Mouse (Mus musculus): Measurements from ENCODE around the gene Dock7. TPM values are rescaled to one million over a fixed set of nuclear protein-coding genes. Genes with fewer than 3 reads are reported as not detected.
A peak's percentile ranks its signal among the peaks of the same experiment; 100 is the strongest.
"Not testable (repeated sequence)": the region's sequence is repeated elsewhere in the genome, so short reads cannot be mapped to it uniquely, and the experiment has no call there.

Dock7 gene
- polyA plus RNA-seq, 1 experiment from 2014 or later = 73.6 TPM

DNA sequence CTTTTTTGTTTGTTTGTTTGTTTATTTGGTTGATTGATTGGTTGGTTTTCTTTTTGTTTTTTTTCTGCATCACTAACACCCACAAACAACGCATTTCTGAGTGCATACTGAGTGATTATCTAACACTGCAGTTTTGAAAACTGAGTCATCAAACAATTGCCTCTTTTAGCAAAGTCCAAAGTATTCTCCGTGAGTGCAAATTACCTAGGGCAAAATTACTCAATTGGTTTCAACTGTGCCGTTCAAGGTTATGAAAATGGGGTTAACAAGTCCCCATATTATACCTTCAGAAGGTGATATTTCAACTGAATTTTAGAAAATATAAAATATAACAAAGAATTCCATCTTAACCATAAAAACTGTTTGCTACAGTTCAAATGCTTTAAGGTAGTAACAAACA, 74.2 kb downstream of the Dock7 start:
- Histone ChIP-seq H3K27me3 (no peaks in the 10 kb centered on the region), H3K9ac (no peak overlapping the region), H3K4me1 (replicated peaks) (no peaks in the 10 kb centered on the region), H3K27ac (no peak overlapping the region), H3K9me3 (no peaks in the 10 kb centered on the region), H3K4me3 (no peak overlapping the region), H3K4me2 (no peak overlapping the region), H3K36me3 (peaks cover 42% of the 10 kb centered on the region)
- no peak for ATAC-seq (ENCODE audit: low FRiP score)
- 84% methylated on average over 3 of the region's 3 CpGs for WGBS

GRCm38 (mm10) chr4:99044854-99045253, 75.9 kb downstream of the Dock7 start:
- Histone ChIP-seq H3K9ac (no peak overlapping the region), H3K4me3 (no peak overlapping the region), H3K27ac (peak overlapping the region; percentile 6; the same call in 1 of the 2 replicates), H3K27me3 (no peaks in the 10 kb centered on the region), H3K4me1 (replicated peaks) (no peaks in the 10 kb centered on the region), H3K4me2 (no peak overlapping the region), H3K36me3 (peaks cover 49% of the 10 kb centered on the region), H3K9me3 (no peaks in the 10 kb centered on the region)
- no peak for ATAC-seq (ENCODE audit: low FRiP score)
- WGBS = 85% methylated on average over 3 of the region's 3 CpGs

DNA sequence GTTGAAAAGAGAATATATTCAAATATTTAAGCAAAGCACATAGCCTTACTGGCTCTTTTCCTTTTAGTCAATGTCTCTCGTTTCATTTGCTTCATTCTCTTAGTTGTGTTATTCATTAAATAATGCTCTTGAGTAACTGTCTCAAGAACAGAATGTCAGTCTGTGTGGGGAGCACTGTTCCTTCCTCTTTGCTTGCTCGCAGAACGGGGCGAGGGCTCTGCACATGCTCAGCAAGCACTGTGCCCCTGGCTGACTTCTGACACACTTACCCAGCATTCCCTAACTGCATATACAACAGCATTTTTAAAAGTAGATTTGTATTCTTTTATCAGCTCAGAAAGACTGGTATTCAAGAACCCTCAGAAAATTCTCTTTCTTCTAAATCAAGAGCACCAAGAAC, 87.8 kb downstream of the Dock7 start:
- H3K27ac ChIP-seq = no peak overlapping the region
- ATAC-seq (ENCODE audit: low FRiP score) = no peak
- H3K9me3 ChIP-seq = no peaks in the 10 kb centered on the region
- H3K9ac ChIP-seq = no peak overlapping the region
- WGBS = 77% methylated on average over 4 of the region's 4 CpGs
- no peak overlapping the region for H3K4me2 ChIP-seq
- H3K4me3 ChIP-seq = no peak overlapping the region
- H3K36me3 ChIP-seq = peaks cover 3% of the 10 kb centered on the region; the same call in 1 of the 2 replicates
- no peaks in the 10 kb centered on the region for H3K4me1 ChIP-seq (replicated peaks)
- H3K27me3 ChIP-seq = no peaks in the 10 kb centered on the region

DNA sequence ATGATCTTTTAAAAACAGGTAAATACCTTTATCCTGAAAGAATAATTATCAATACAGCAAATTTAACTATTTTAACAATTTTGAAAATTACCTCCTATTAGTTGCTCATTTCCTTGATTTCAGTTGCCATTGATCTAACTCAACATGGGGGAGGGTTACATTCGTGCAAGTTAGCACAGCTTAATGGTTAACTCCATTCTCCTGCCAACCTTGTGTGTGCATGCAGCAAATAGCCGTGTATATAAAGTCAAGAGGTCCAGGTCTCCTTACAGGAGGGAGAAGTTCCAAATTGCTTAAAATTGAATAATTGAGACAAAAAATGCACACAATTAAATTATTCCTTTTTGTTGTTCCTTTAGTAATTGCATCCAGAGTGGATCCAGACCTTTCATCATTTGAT, 90.0 kb downstream of the Dock7 start, which contains the start of gene Angptl3:
Angptl3 (plus strand) TSS at position 269 of the 400 bp plus-strand sequence.
- no peak for ATAC-seq (ENCODE audit: low FRiP score)
- Histone ChIP-seq H3K9me3 (no peaks in the 10 kb centered on the region), H3K4me3 (no peak within 1 kb of the TSS), H3K4me1 (replicated peaks) (no peaks in the 10 kb centered on the region), H3K9ac (no peak within 1 kb of the TSS), H3K27ac (no peak within 1 kb of the TSS), H3K27me3 (no peaks in the 10 kb centered on the region), H3K36me3 (no peaks in the 10 kb centered on the region; the same call in 1 of the 2 replicates), H3K4me2 (no peak within 1 kb of the TSS)
- WGBS = 60% methylated on average over 2 of the region's 2 CpGs

DNA sequence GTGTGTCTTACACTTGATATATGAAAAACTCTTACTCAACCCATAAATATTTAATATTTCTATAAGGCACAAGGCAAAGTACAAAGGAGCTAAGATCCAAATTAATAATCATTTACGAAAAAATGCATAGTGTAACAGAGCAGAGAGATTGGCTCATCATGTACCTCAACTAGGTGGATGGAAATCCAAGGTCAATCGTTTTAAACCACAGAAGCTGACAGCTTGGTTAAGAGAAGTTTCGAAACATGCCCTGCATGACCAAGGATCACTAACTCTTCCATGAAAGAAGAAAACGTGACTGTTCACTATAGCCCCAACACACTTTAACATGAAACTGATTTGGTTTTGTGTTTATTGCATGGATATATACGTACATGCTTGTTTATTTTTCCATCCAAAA, 92.3 kb downstream of the Dock7 start:
- 94% methylated on average over 5 of the region's 5 CpGs for WGBS

DNA sequence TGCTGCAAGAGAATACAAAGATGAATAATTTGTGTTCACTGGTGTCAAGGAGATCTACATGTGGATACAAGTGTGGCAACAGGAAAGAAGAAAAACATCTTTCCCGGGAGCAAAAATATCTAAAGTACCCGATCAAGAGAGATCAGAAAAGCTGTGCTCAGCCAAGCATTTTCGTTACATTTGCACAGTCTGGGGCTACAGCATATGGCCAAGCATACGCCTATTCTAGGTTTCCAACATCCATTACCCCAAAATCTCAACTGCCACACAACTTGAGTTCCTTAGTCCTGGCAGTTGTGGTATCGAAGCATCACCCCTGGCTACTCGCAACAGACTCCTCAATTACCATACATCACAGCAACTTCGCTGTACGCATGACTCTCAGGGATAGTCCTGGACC, 98.5 kb downstream of the Dock7 start:
- no peaks in the 10 kb centered on the region for H3K27me3 ChIP-seq
- peaks cover 25% of the 10 kb centered on the region for H3K36me3 ChIP-seq
- no peak overlapping the region for H3K4me3 ChIP-seq
- H3K9me3 ChIP-seq = no peaks in the 10 kb centered on the region
- WGBS = 93% methylated on average over 8 of the region's 8 CpGs
- no peak for ATAC-seq (ENCODE audit: low FRiP score)
- no peak overlapping the region for H3K4me2 ChIP-seq
- no peak overlapping the region for H3K27ac ChIP-seq
- H3K9ac ChIP-seq = no peak overlapping the region
- H3K4me1 ChIP-seq (replicated peaks) = no peaks in the 10 kb centered on the region

More for the DNA sequence above, 92.3 kb downstream of the Dock7 start:
- ATAC-seq (ENCODE audit: low FRiP score) = no peak
- Histone ChIP-seq H3K9ac (no peak overlapping the region), H3K4me3 (no peak overlapping the region), H3K4me2 (no peak overlapping the region), H3K9me3 (no peaks in the 10 kb centered on the region), H3K27me3 (no peaks in the 10 kb centered on the region), H3K36me3 (peaks cover 4% of the 10 kb centered on the region; the same call in 1 of the 2 replicates), H3K4me1 (replicated peaks) (no peaks in the 10 kb centered on the region), H3K27ac (no peak overlapping the region)

DNA sequence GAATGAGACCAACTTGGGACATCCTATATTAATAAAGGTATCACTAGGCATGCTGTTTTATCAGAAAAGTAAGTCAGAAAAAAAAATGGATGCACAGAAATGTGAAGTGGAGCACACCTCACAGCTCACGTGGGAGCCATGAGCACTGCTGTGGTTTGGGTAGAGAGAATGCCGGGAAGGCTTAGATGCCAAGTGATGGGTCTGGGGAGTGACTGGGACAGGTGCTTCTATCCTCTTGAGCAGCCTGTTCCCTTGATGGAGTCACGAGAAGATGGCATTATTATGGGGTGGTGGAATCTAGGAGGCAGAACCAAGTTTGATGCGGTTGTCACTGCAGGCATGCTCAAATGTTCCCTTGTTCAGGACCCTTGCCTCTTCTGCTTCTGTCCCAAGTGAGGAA, 109.7 kb downstream of the Dock7 start:
- H3K9me3 ChIP-seq = no peaks in the 10 kb centered on the region
- H3K4me3 ChIP-seq = no peak overlapping the region
- peaks cover 58% of the 10 kb centered on the region for H3K36me3 ChIP-seq
- H3K27ac ChIP-seq = no peak overlapping the region
- no peaks in the 10 kb centered on the region for H3K4me1 ChIP-seq (replicated peaks)
- WGBS = 91% methylated on average over 4 of the region's 4 CpGs
- ATAC-seq (ENCODE audit: low FRiP score) = no peak
- no peak overlapping the region for H3K4me2 ChIP-seq
- H3K27me3 ChIP-seq = no peaks in the 10 kb centered on the region
- no peak overlapping the region for H3K9ac ChIP-seq

- Histone ChIP-seq H3K4me2 (no peak overlapping the region), H3K4me1 (replicated peaks) (no peaks in the 10 kb centered on the region), H3K9ac (no peak overlapping the region), H3K36me3 (peaks cover 48% of the 10 kb centered on the region), H3K9me3 (no peaks in the 10 kb centered on the region), H3K27me3 (no peaks in the 10 kb centered on the region), H3K4me3 (no peak overlapping the region), H3K27ac (no peak overlapping the region)
- 88% methylated on average over 2 of the region's 2 CpGs for WGBS
- no peak for ATAC-seq (ENCODE audit: low FRiP score)
Measured at GRCm38 (mm10) chr4:99006319-99006718, 114.4 kb downstream of the Dock7 start.

- Histone ChIP-seq H3K4me2 (no peak overlapping the region), H3K4me3 (no peak overlapping the region), H3K27me3 (no peaks in the 10 kb centered on the region), H3K27ac (no peak overlapping the region), H3K9me3 (no peaks in the 10 kb centered on the region), H3K9ac (no peak overlapping the region), H3K36me3 (peaks cover 44% of the 10 kb centered on the region), H3K4me1 (replicated peaks) (no peaks in the 10 kb centered on the region)
- WGBS = 92% methylated on average over 2 of the region's 2 CpGs
- no peak for ATAC-seq (ENCODE audit: low FRiP score)
Measured at GRCm38 (mm10) chr4:99005574-99005973, 115.1 kb downstream of the Dock7 start.

- no peak for ATAC-seq (ENCODE audit: low FRiP score)
- Histone ChIP-seq H3K27ac (no peak overlapping the region), H3K9me3 (no peaks in the 10 kb centered on the region), H3K4me3 (no peak overlapping the region), H3K36me3 (peaks cover 32% of the 10 kb centered on the region), H3K4me1 (replicated peaks) (no peaks in the 10 kb centered on the region), H3K9ac (no peak overlapping the region), H3K4me2 (no peak overlapping the region), H3K27me3 (no peaks in the 10 kb centered on the region)
- WGBS = 87% methylated on average over 4 of the region's 4 CpGs
Measured at GRCm38 (mm10) chr4:98993491-98993890, 127.2 kb downstream of the Dock7 start.

DNA sequence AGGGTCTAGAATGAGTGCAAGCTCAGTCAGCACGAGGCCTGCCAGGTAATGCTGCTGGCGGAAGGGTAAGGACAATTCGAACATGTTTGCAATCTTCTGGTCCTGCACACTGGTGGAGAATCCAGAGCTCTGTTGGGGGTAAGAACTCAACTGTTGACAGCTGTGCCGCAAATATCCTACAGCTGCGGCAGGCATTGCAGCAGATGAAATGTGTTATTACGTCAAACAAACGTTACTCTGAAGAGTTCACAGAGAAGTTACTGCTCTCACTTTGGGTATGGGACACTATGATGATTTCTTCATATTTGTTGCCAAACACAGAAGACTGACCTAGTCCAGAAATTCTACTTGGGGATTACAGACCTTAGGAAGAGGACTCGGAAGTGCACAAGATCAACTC, 136.0 kb downstream of the Dock7 start:
- no peak overlapping the region for H3K4me2 ChIP-seq
- WGBS = 94% methylated on average over 8 of the region's 8 CpGs
- H3K36me3 ChIP-seq = peaks cover 61% of the 10 kb centered on the region
- H3K4me3 ChIP-seq = no peak overlapping the region
- H3K9ac ChIP-seq = no peak overlapping the region
- H3K9me3 ChIP-seq = no peaks in the 10 kb centered on the region
- H3K27ac ChIP-seq = no peak overlapping the region
- H3K4me1 ChIP-seq (replicated peaks) = no peaks in the 10 kb centered on the region
- ATAC-seq (ENCODE audit: low FRiP score) = no peak
- no peaks in the 10 kb centered on the region for H3K27me3 ChIP-seq

GRCm38 (mm10) chr4:98979976-98980375, 140.7 kb downstream of the Dock7 start:
- H3K4me3 ChIP-seq; H3K27ac ChIP-seq; H3K4me2 ChIP-seq; H3K9ac ChIP-seq; ATAC-seq (ENCODE audit: low FRiP score); H3K27me3 ChIP-seq; H3K4me1 ChIP-seq (replicated peaks); H3K9me3 ChIP-seq: not testable (repeated sequence)
- 84% methylated on average over 3 of the region's 3 CpGs for WGBS
- H3K36me3 ChIP-seq = peaks cover 54% of the 10 kb centered on the region

GRCm38 (mm10) chr4:98978693-98979092, 142.0 kb downstream of the Dock7 start:
- Histone ChIP-seq H3K36me3 (peaks cover 46% of the 10 kb centered on the region), H3K27ac (no peak overlapping the region), H3K27me3 (no peaks in the 10 kb centered on the region), H3K4me2 (no peak overlapping the region), H3K4me3 (no peak overlapping the region), H3K4me1 (replicated peaks) (0 out of 2 replicates have a peak, but pooled peaks cover 2% of the 10 kb centered on the region), H3K9ac (no peak overlapping the region), H3K9me3 (no peaks in the 10 kb centered on the region)
- no peak for ATAC-seq (ENCODE audit: low FRiP score)
- 89% methylated on average over 2 of the region's 2 CpGs for WGBS

All from hindbrain, embryonic 13.5 days (tissue).